Mouse (Mus musculus) brain, embryonic 14.5 days (tissue): ENCODE data around the gene Myadml2. TPM values are rescaled to one million over a fixed set of nuclear protein-coding genes. Genes with fewer than 3 reads are reported as not detected.
A peak's percentile ranks its signal among the peaks of the same experiment; 100 is the strongest.
"Not testable (repeated sequence)": the region's sequence is repeated elsewhere in the genome, so short reads cannot be mapped to it uniquely, and the experiment has no call there.

Source experiments
- DNase-seq: peaks from one replicate; pipeline ENCODE4 v3.0.0-alpha.2; 2011; ENCODE audit warnings: low read depth
- CTCF ChIP-seq: fragments of 200-500 bp; IDR thresholded peaks from 2 replicates; pipeline ENCODE4 v1.5.1; 2012; ENCODE audit warnings: inconsistent platforms, mild to moderate bottlenecking, moderate library complexity, borderline replicate concordance; ENCODE audit not compliant: insufficient read depth, insufficient read length; ENCODE audit errors: extremely low read depth
- POLR2A ChIP-seq: fragments of 200-500 bp; IDR thresholded peaks from 2 replicates; pipeline ENCODE4 v1.6.1; 2012; ENCODE audit warnings: mild to moderate bottlenecking, inconsistent platforms, borderline replicate concordance; ENCODE audit not compliant: poor library complexity, insufficient read depth, insufficient read length, severe bottlenecking; ENCODE audit errors: extremely low read depth
- polyA plus RNA-seq: library from polyadenylated mRNA; depleted of rRNA; stranded (reverse); fragments of >200 nt; gene quantifications from 2 replicates; pipeline ENCODE4 v1.2.3, GENCODE M21; 2012

The Myadml2 gene
- polyA plus RNA-seq, 1 experiment = 0.51 TPM

- TF ChIP-seq POLR2A = no peak
- no peak for TF ChIP-seq CTCF
- DNase-seq = no peak
Measured at GRCm38 (mm10) chr11:120676951-120677350, 29.0 kb upstream of the Myadml2 start.

- not testable (repeated sequence) for DNase-seq
Measured at GRCm38 (mm10) chr11:120675875-120676274, 27.9 kb upstream of the Myadml2 start.

GRCm38 (mm10) chr11:120673594-120674122 is 25.7 kb upstream of the Myadml2 start:
- no peak for DNase-seq
- TF ChIP-seq CTCF = no peak
- TF ChIP-seq POLR2A = no peak

- peak; percentile 97 for DNase-seq
- TF ChIP-seq CTCF = no peak
- peak; percentile 44 for TF ChIP-seq POLR2A
Measured at GRCm38 (mm10) chr11:120672687-120673593, 25.0 kb upstream of the Myadml2 start, which contains the start of gene Aspscr1. Gene Aspscr1, plus strand, starts transcription at chr11:120672973.

GRCm38 (mm10) chr11:120666617-120667016 is 18.7 kb upstream of the Myadml2 start:
- TF ChIP-seq CTCF (no peak), POLR2A (no peak)
- DNase-seq = no peak

GRCm38 (mm10) chr11:120665406-120665805 is 17.4 kb upstream of the Myadml2 start:
- no peak for DNase-seq
- TF ChIP-seq POLR2A (no peak), CTCF (no peak)

GRCm38 (mm10) chr11:120663714-120664113 is 15.8 kb upstream of the Myadml2 start:
- no peak for DNase-seq
- TF ChIP-seq CTCF = no peak
- no peak for TF ChIP-seq POLR2A

GRCm38 (mm10) chr11:120662759-120663158 is 14.8 kb upstream of the Myadml2 start:
- no peak for TF ChIP-seq POLR2A
- TF ChIP-seq CTCF = no peak
- peak; percentile 28 for DNase-seq

GRCm38 (mm10) chr11:120661076-120661460 is 13.1 kb upstream of the Myadml2 start, which contains the start of gene Notum:
Gene Notum, minus strand, starts transcription at chr11:120661175.
- no peak for DNase-seq
- TF ChIP-seq POLR2A (no peak), CTCF (no peak)

GRCm38 (mm10) chr11:120660301-120661075 is 12.5 kb upstream of the Myadml2 start:
- peak; percentile 45; the same call in 1 of the 2 replicates for TF ChIP-seq CTCF
- TF ChIP-seq POLR2A = no peak
- peak; percentile 42 for DNase-seq

- DNase-seq = no peak
- TF ChIP-seq POLR2A = no peak
Measured at GRCm38 (mm10) chr11:120659509-120660300, 11.7 kb upstream of the Myadml2 start.

GRCm38 (mm10) chr11:120658876-120659410 is 11.0 kb upstream of the Myadml2 start:
- no peak for TF ChIP-seq POLR2A
- TF ChIP-seq CTCF = peak; percentile 75
- peak; percentile 70 for DNase-seq
